Mouse (Mus musculus) E14TG2a.4 (cell line): ENCODE results near the gene Hist3h2a.
A peak's percentile ranks its signal among the peaks of the same experiment; 100 is the strongest.

Experiments used
- CTCF ChIP-seq: conservative IDR thresholded peaks from 2 replicates; pipeline ENCODE4 v1.5.1; 2014; ENCODE audit warnings: low read length
- POU5F1 ChIP-seq: IDR thresholded peaks from 2 replicates; pipeline ENCODE4 v1.6.1; 2014; ENCODE audit warnings: low read length, borderline replicate concordance

DNA sequence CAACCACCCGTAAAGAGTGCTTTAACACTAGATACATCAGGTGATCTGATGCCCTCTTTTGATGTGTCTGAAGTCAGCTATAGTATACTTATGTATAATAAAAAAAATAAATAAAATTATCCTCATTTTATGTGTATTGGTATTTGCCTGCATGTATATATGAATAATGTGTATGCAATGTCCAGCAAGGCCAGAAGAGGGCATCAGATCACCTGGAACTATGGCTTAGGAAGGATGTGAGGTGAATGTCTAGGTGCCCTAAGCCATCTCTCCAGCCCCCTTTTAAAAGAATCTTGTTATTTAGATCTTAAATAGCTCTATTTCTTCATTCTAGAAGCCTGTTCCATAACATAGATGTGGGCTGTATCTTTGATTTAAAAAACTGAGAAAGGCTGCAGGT lies 12.9 kb downstream of the Hist3h2a start:
- TF ChIP-seq CTCF (peak; percentile 43), POU5F1 (no peak)
